Mouse (Mus musculus): ENCODE results near the gene Srl.
"Not testable (repeated sequence)": the region's sequence is repeated elsewhere in the genome, so short reads cannot be mapped to it uniquely, and the experiment has no call there.

The Srl gene

GRCm38 (mm10) chr16:4541501-4542198, at the start of gene Srl:
TSS of gene Srl (minus strand) at chr16:4541816.
- peak; percentile 94 for DNase-seq (ENCODE audit: low read depth, low spot score)

DNA sequence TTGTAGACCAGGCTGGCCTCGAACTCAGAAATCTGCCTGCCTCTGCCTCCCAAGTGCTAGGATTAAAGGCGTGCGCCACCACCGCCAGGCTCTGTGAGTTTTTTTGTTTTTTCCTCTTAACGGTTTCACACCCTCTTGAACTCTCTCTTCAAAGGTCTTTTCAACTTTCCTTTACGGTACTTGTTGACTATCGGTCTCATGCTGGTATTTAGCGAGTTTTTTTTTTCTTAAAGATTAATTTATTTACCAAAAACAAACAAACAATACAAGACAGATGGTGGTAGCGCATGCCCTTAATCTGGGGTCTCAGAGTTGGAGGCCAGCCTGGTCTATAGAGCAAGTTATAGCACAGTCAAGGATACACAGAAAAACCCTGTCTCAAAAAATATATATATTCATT, 48.6 kb upstream of the Srl start:
- DNase-seq (ENCODE audit: low read depth, low spot score), result peak; percentile 46

GRCm38 (mm10) chr16:4587516-4588210, 46.0 kb upstream of the Srl start:
- DNase-seq (ENCODE audit: low read depth, low spot score), result peak; percentile 12

- DNase-seq (ENCODE audit: low read depth, low spot score), result peak; percentile 96
Measured at GRCm38 (mm10) chr16:4586531-4587123, 45.0 kb upstream of the Srl start.

- peak; percentile 49 for DNase-seq (ENCODE audit: low read depth, low spot score)
Measured at GRCm38 (mm10) chr16:4585642-4586530, 44.3 kb upstream of the Srl start.

GRCm38 (mm10) chr16:4584438-4584837, 42.8 kb upstream of the Srl start:
- peak; percentile 46 for DNase-seq (ENCODE audit: low read depth, low spot score)

DNA sequence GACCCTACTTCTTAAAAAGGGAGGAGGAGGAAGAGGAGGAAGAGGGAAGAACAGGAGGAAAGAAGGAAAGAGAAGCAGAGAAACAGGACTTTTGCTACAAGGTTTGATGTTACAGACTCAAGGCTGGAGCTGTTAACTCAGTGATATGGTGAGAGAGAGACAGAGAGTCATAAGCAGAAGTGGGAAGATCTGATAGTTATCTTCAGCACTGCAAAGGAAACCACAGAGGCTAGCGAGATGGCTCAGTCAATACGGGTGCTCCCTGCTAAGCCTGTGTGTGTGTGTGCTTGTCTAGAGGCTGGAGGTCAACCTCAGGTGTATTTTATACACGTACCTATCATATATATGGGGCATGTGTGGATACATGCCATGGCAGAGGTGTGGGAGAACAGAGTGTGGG, 42.2 kb upstream of the Srl start:
- peak; percentile 73 for DNase-seq (ENCODE audit: low read depth, low spot score)

DNA sequence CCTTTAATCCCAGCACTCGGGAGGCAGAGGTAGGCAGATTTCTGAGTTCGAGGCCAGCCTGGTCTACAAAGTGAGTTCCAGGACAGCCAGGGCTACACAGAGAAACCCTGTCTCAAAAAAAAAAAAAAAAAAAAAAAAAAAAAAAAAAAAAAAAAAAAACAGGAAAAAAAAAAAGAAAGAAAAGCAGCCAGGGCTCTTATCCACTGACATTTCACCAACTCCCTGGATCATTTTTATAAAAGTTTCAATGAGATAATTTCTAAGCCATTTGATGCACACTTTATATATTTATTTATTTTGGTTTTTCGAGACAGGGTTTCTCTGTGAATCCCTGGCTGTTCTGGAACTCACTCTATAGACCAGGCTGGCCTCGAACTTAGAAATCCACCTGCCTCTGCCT, 39.6 kb upstream of the Srl start:
- not testable (repeated sequence) for DNase-seq (ENCODE audit: low read depth, low spot score)

DNA sequence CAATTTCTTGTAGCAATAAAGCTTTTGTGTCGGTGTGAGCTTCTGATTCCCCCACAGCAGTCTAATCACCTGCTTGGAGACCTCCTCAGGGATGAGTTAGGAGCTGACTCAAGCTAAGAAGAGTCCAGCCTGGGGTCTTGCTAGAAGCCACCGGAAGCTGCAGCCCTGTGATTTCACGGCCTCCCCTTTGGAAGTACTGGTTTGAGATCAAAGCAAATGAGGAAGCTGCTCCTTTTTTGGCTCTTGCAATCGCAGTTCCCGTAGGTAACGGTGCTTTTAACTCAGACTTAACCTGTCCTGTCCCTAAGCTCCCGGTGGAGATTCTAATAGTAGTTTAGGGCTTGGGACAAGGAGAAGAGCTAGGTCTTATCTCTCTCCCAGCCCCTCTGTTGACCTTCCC, 37.0 kb upstream of the Srl start:
- DNase-seq (ENCODE audit: low read depth, low spot score), result no peak

DNA sequence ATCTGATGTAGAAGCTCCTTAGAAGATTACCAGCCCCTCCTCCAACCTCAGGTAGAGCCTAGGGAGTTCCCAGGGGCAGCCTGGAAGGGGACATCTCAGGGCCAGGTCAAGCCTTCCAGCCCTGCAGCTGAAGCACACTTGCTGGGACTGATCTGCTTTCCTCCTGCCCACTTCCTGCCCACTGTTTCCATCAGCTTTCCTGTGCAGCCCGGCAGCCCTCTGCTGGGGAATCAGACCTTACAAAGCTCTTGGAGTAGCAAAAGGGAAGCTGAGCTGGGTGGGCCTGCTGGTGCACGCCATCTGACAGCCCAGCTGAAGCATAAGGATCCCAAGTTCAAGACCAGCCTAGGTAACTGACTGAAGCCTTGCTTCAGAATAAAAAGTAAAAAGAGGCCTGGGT, 35.3 kb upstream of the Srl start:
- DNase-seq (ENCODE audit: low read depth, low spot score), result peak; percentile 57

DNA sequence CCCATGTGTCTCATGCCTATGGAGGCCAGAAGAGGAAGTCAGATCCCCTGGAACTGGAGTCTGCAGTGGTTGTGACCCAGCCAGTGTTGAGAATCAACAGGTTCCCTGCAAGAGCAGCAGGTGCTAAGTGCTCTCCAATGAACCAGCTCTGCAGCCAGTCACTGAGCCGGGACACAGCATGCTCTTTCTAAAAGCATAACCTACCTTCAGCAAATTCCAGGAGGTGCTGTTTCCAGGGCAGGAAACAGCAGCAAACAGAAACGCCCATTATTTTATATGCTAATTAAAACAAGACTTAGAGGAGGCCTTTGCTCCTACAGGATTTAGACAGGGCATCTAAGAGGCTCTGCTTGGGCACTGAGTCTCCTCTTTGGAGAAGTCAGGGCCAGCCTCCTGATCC, 34.4 kb upstream of the Srl start:
- no peak for DNase-seq (ENCODE audit: low read depth, low spot score)

DNA sequence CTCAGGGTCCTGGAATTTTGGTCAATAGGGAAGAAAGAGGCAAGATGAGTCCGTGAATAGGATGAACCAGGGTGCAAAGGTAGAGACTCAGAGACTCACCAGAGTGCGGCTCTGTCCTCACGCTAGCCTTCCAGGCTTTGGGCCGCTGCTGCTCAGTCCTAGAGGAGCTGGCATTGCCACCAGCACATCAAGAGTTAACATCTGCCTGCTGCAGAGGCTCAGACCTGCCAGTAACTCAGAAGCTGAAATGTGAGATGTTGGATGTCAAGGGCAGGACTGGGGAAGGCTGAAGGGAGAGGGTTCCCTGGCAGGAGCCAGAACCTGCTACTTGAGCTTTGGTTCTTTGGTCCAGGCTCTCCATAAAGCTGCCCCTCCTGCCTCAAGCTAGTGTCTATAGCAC, 29.1 kb upstream of the Srl start:
- DNase-seq (ENCODE audit: low read depth, low spot score), result no peak

DNA sequence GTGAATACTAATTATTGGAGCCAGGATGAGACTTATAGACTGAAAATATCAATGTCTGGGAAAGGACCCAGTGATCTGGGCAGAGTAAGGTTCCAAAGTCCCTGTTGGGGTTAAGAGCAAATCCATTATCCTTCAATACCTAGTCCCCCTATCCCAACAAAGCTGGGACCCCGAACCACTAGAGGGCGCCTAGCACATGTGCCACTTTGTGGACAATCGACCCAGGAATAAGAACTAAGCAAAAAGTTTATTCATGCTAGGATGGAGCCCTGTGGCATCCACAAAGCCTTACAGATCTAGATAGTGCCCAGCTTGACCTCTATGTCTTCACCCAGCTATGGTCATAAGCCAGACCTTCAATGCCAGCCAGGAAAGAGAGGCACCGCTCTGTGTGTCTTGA, 26.3 kb upstream of the Srl start:
- DNase-seq (ENCODE audit: low read depth, low spot score), result peak; percentile 75

DNA sequence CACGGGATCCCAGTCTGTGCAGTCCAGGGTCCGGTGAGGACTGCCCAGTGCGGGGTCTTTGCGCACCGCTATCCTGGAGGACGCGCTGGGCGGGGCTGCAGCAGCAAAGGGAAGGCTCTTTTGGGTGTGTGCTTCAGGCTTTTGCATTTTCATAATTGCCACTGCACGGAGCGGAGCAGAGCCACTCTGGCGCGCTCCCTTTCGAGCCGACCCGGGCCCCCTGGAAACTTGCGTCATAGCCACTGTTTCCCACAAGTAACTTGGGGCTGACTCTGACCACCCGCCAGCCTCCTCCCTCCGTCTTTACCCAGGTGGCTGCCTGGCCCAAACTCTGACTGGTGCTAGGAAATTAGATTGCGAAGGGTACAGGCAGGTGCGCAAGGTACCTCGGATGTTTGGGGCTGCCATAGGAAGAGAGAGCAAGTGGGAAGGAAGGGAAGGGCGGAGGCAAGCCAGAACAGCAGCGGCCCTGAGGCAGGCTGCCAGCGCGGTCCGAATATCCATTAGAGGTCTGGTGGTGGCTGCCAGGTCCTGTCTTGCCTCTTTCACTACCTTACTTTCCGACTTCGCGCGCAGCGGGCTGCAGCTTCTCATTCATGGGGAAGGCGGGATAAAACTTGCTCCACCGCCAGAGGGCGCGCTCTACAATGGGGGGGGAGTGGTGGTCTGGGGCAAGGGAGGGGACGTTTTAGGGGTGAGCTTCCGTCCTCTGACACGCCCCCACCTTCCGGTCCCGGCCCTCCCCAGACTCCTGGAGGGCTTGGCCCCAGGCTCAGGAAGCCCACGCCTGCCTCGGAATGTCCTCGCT, 18.7 kb upstream of the Srl start:
- DNase-seq (ENCODE audit: low read depth, low spot score), result peak; percentile 76

- peak; percentile 92 for DNase-seq (ENCODE audit: low read depth, low spot score)
Measured at GRCm38 (mm10) chr16:4559715-4560144, 18.1 kb upstream of the Srl start, which contains the start of gene Tfap4. TSS of gene Tfap4 (minus strand) at chr16:4559854.

GRCm38 (mm10) chr16:4558980-4559631, 17.5 kb upstream of the Srl start:
- no peak for DNase-seq (ENCODE audit: low read depth, low spot score)

DNA sequence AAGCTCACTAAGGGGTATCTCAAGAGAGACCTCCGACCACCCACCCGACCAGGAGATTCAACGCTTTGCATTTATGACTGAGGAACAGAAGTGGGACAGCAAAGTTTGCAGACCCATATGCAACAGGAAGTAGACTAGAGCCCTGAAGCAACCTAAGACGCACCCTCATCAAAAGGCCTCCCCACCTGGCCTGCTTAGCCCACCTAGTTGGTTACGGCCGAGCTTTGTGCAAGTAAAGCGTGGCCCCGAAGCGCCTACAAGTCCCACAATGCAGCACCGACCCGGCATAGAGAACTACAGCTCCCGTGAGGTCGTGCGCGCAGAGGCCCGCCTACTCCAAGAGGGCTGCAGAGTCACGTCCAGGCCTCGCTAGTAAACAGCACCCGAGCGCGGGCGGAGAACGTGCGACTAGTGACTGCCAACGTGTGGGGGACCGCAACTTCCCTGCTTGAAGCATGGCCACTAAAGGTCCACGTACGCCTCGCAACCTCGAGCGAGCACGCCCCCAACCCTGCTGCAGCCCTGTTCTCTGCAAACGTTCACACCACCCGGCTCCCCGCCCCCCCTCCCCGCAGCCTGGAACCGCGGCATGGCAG, 16.9 kb upstream of the Srl start:
- peak; percentile 93 for DNase-seq (ENCODE audit: low read depth, low spot score)

DNA sequence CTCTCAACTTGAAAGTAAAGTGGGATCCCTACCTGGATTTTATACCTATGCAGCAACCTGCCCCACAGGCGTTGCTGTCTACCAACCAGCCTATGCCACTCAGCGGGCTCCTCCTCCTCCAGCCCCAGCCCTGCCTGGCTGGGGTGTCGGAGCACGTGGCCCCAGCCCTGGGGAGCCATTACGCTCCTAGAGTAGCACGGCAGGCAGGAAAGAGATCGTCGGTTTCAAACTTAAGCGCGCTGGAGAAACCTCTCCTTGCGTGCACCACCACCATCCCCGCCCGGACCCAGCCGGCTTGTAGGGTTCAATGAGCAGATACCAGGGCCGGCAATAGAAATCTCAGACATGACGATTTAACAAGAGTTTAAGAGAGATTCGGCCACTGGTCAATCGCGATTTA, 16.3 kb upstream of the Srl start:
- peak; percentile 85 for DNase-seq (ENCODE audit: low read depth, low spot score)

DNA sequence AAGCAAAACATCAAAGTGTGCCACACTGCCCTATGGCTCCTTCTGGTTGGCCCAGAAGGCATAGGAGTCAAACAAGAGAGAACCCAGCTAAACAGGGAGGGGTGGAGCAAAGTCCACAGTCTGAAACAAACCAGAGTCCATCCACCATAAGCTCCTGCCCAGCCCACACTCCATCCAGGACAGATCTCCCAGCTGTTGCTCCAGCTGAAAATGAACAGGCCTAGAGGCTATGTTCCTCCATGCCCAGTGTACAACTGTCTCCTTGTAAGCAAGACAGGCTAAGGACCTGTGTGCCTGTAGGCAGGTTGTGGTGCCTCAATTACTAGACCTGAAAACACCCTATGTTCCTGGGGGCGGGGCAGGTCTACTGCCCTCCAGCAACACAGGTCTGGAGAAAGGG, 15.5 kb upstream of the Srl start:
- DNase-seq (ENCODE audit: low read depth, low spot score), result no peak

DNA sequence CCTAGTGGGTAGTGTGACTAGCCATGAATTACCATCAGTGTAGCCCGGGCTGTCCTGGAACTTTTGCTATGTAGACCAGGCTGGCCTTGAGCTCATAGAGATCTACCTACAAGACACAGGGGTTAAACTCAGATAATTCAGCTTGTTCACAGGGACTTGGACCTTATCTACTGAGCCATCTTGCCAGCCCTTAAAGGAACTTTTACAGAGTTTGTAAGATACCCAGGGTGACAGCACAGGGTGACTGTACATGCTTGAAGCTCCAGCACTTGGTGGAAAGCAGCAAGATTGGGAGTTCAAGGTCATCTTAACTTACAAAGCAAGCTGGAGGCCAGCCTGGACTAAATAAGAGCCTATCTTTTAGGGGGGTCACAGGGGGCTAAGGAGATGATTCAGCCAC, 13.9 kb upstream of the Srl start:
- DNase-seq (ENCODE audit: low read depth, low spot score), result no peak

All from CD4-positive helper T cell, adult 2 months (primary cell).